Mouse (Mus musculus) CH12.LX (cell line): Measurements from ENCODE around the gene Homez.

ENCODE experiments used
- CHD2 ChIP-seq: IDR thresholded peaks from 2 replicates; pipeline ENCODE4 v1.6.1; 2011; ENCODE audit warnings: low read length, improper control_type of control experiment
- CTCF ChIP-seq, 2 experiments: IDR thresholded peaks in 1 of 2; conservative IDR thresholded peaks in 1 of 2; 2 replicates each; pipeline ENCODE4 v1.5.1; 2011 to 2012; ENCODE audit warnings: low read depth in 2 of 2, low read length in 2 of 2, improper control_type of control experiment in 1 of 2, inconsistent platforms in 1 of 2, mild to moderate bottlenecking in 1 of 2, moderate library complexity in 1 of 2
- HCFC1 ChIP-seq: IDR thresholded peaks from 2 replicates; pipeline ENCODE4 v1.6.1; 2012; ENCODE audit warnings: low read depth, mild to moderate bottlenecking, inconsistent platforms, low read length, improper control_type of control experiment
- MAFK ChIP-seq: IDR thresholded peaks from 2 replicates; pipeline ENCODE4 v1.6.1; 2011; ENCODE audit warnings: low read length, improper control_type of control experiment; ENCODE audit not compliant: insufficient replicate concordance
- NRF1 ChIP-seq: IDR thresholded peaks from 2 replicates; pipeline ENCODE4 v1.6.1; 2014; ENCODE audit warnings: low read depth, mild to moderate bottlenecking, inconsistent platforms, low read length, improper control_type of control experiment, moderate library complexity
- RAD21 ChIP-seq: IDR thresholded peaks from 2 replicates; pipeline ENCODE4 v1.6.1; 2011; ENCODE audit warnings: low read depth, mild to moderate bottlenecking, low read length, improper control_type of control experiment, moderate library complexity
- RCOR1 ChIP-seq: conservative IDR thresholded peaks from 2 replicates; pipeline ENCODE4 v1.6.1; 2012; ENCODE audit warnings: low read depth, mild to moderate bottlenecking, inconsistent platforms, low read length, improper control_type of control experiment
- TBP ChIP-seq: conservative IDR thresholded peaks from 2 replicates; pipeline ENCODE4 v1.6.1; 2011; ENCODE audit warnings: low read depth, low read length, improper control_type of control experiment
- TCF12 ChIP-seq: IDR thresholded peaks from 2 replicates; pipeline ENCODE4 v1.6.1; 2014; ENCODE audit warnings: low read depth, mild to moderate bottlenecking, inconsistent platforms, low read length, improper control_type of control experiment

DNA sequence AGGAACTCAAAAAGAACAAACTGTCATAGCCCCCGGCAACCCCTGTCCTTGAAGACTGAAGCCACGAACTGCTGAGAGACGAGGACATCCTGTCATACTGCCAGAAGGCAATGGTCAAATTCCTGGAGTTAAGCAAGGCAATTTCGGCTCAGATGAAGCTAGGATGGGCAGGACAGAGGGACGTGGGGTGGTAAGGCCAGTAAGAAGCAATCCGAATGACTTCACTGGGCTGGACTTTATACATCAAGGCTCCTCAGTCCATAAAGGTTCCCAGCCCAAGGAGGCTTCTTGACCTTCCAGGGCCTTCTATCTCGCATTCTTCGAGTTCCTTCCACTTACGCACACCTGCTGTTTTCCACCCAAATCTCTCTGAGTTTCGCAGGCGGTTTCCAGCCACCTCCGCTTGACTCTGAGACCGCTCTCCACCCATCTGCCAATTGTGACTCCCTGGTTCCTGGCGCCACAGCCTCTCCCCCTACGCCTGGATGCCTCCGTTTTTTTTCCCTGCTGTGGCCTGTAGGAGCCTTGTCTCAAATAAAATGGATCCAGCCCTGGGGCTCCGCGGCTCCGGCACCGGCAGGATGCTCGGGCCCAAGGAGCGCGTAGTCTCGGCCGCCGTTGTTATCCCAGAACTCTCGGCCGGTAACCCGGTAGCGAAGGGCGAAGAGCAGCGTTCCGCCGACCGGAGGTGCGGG is 5.2 kb upstream of the Homez start:
- TF ChIP-seq TBP (no peak), CTCF (conservative IDR thresholded peaks at IDR 0.05 in 1 of 2, IDR thresholded peaks at IDR 0.05 in 1 of 2; ENCODE audit: low read depth in 2 of 2, low read length in 2 of 2) (no peak), MAFK (no peak), RCOR1 (no peak), HCFC1 (no peak), TCF12 (no peak), RAD21 (no peak), NRF1 (no peak), CHD2 (no peak)
